Mouse (Mus musculus) Muller cell, postnatal 12 days (primary cell): Measurements from ENCODE around the gene Smim10l1.

Experiments used
- DNase-seq: peaks from one replicate; pipeline ENCODE4 v3.0.0-alpha.2; 2015; ENCODE audit errors: inconsistent ontology term

Smim10l1 gene

DNA sequence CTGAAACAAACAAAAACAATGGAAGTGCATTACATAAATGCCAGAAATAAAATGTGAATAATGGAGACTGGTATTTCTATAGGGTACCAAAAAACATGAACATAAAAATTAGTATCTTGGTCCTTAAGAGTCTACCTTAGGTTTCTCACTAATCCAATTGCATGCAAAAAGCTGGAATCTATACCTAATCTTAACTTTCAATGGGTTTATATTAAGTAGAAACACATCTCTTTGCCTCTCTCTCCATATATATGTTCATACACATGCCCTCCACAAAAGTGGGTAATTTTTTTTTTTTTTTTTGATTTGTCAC, at the start of gene Smim10l1:
Gene Smim10l1, plus strand, starts transcription at position 301 of the 313 bp plus-strand sequence.
- no peak for DNase-seq

DNA sequence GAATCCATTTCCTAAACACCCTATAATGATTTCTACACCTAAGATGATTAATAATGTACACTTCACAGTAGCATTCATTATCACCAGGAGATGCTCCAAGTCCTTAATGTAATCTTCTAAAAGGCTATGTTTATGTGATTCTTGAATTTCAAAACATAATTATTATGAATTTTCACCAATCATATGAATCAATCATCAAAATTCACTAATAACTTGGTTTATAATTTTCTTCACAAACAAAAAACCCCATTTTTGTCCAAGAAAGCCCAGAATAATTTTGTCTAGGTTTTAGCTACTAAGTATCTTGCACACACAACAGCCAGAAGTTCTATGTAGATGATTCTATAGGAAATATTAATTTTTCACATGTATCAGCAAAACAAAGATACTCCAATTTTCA, 49.0 kb upstream of the Smim10l1 start, which contains the start of gene Tas2r140:
Gene Tas2r140, minus strand, starts transcription at position 101 of the 400 bp plus-strand sequence.
- DNase-seq: no peak

DNA sequence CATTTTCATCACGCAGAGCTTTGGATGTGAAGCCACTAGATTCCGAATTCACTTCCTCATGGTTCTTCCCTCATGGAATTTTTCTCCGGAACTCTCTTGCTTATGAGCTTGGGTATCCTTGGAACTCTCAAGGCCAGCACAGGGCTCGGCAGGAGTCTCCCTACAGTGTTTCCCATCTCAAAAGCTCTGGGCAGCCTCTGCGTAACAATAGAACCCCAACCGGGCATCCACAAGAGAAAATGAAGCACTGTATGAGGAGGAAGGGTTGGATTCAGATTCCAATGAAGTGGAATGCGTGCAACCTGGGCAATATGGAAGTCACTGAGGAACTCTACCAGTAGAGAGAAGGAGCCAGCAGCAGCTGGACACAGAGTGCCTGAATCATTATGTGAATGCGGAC, 12.5 kb upstream of the Smim10l1 start:
- DNase-seq: no peak

DNA sequence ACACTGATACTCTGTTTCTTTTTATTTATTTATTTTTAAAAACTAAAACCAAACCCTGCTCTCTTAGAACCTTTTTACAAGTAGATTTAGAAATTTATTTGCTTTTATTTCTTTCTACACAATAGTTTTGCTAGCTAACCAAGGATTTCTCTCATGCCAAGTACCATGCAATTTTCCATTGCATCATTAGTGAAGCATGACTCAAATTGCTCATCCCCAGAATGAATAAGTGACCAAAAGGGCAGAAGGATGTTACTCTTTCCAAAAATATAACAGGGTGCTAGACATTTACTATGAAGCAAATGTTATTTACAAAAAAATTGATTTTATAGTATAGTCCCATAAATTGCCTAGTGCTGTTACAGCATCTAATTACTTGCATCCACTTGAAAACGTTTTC, 2.3 kb upstream of the Smim10l1 start:
- peak; percentile 4 for DNase-seq

DNA sequence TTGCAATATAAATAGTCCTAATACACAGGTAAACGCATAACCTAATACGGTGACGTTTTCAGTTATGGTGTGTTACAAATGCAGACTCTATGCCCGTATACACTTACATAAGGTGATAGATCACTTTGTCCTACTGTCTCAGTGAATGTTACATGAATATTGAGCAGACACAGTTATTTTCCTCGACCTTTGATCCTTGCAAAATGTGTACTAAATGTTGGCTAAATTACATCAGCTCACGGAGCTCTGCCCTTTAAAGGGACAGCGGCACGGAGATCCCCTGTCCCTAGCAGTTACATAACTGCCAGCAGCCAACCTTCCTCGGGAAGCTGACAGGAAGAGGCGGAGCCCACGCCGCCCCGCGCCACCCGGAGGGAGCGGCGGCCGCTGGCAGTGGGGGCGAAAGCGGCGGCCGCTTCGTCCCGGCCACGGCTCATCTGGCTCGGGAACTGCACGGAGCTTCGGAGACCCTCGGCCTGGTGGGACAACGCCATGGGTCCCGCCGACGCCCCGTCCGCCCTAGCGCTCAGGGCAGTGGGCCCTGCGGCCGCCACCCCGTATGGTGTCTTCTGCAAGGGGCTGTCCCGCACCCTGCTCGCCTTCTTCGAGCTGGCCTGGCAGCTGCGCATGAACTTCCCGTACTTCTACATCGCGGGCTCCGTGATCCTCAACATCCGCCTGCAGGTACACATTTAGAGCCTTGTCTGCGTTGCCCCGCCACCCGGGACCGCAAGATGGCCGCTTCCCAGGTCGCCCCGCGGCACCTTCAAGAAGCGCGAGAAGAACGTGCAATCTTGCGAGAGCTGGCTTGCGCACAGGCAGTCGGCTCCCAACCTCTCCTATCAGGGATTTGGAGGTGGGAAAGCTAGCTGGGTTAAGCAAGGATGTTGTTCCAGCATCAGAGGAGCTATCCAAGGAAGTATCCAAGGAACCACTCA, 482 bp downstream of the Smim10l1 start:
- peak; percentile 89 for DNase-seq
